Mouse (Mus musculus): ENCODE data around the gene Theg. TPM values are rescaled to one million over a fixed set of nuclear protein-coding genes. Genes with fewer than 3 reads are reported as not detected.

Theg gene
- polyA plus RNA-seq, 1 experiment from 2014 or later: not detected

- Histone ChIP-seq H3K4me3 (replicated peaks) (peak within 1 kb of the TSS; percentile 59), H3K27ac (replicated peaks) (no peak within 1 kb of the TSS), H3K9me3 (replicated peaks) (no peaks in the 10 kb centered on the region), H3K4me2 (replicated peaks) (peak within 1 kb of the TSS; percentile 97), H3K9ac (peak within 1 kb of the TSS; percentile 37; the same call in 1 of the 2 replicates), H3K36me3 (no peaks in the 10 kb centered on the region), H3K4me1 (peaks cover 22% of the 10 kb centered on the region), H3K27me3 (peaks cover 28% of the 10 kb centered on the region)
- peak; percentile 76 for ATAC-seq (ENCODE audit: insufficient number of reproducible peaks, low FRiP score, low TSS enrichment, low read depth)
- under 1% methylated on average over 58 of the region's 60 CpGs for whole genome bisulfite sequencing
These were observed 26.6 kb upstream of the Theg start, which contains the start of gene C2cd4c for GRCm38 (mm10) chr10:79613578-79614304. Gene C2cd4c, minus strand, starts transcription at chr10:79614025.

- ATAC-seq (ENCODE audit: insufficient number of reproducible peaks, low FRiP score, low TSS enrichment, low read depth): no peak
These were observed 25.3 kb upstream of the Theg start for GRCm38 (mm10) chr10:79612192-79613135.

GRCm38 (mm10) chr10:79611296-79611695 is 24.2 kb upstream of the Theg start:
- H3K27ac ChIP-seq (replicated peaks): no peak overlapping the region
- WGBS: 24% methylated on average over 5 of the region's 5 CpGs
- H3K9ac ChIP-seq: no peak overlapping the region
- no peaks in the 10 kb centered on the region for H3K9me3 ChIP-seq (replicated peaks)
- H3K4me3 ChIP-seq (replicated peaks): no peak overlapping the region
- peaks cover 22% of the 10 kb centered on the region for H3K4me1 ChIP-seq
- no peak overlapping the region for H3K4me2 ChIP-seq (replicated peaks)
- no peak for ATAC-seq (ENCODE audit: insufficient number of reproducible peaks, low FRiP score, low TSS enrichment, low read depth)
- H3K27me3 ChIP-seq: peaks cover 28% of the 10 kb centered on the region
- H3K36me3 ChIP-seq: no peaks in the 10 kb centered on the region

More at GRCm38 (mm10) chr10:79612192-79613135, 25.3 kb upstream of the Theg start:
- H3K36me3 ChIP-seq: no peaks in the 10 kb centered on the region
- peaks cover 28% of the 10 kb centered on the region for H3K27me3 ChIP-seq
- H3K9me3 ChIP-seq (replicated peaks): no peaks in the 10 kb centered on the region
- 0 out of 2 replicates have a peak overlapping the region, but pooled peaks have one; percentile 59 for H3K4me3 ChIP-seq (replicated peaks)
- no peak overlapping the region for H3K27ac ChIP-seq (replicated peaks)
- H3K9ac ChIP-seq: no peak overlapping the region
- peak overlapping the region; percentile 27; the same call in 1 of the 2 replicates for H3K4me2 ChIP-seq (replicated peaks)
- 14% methylated on average over 51 of the region's 51 CpGs for WGBS
- H3K4me1 ChIP-seq: peaks cover 22% of the 10 kb centered on the region

DNA sequence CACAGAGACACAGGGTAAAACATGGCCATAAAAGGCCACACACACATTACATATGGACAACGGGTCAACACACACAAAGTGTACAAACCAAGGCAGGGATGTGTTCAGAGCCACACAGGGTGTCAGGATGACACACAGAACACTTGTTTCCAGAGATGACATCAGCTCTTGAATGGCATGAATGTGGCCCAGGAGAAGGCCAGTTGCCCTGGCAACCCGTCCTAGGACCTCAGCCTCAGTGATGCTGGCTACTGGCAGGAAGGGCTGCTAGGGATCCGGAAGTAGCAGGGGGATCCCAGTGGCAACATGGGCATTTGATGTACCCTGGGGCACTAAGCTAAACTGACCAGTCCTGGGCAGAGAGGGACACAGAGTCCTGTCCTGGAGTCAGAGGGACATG is 22.1 kb upstream of the Theg start:
- peaks cover 28% of the 10 kb centered on the region for H3K27me3 ChIP-seq
- 72% methylated on average over 3 of the region's 3 CpGs for WGBS
- no peak for ATAC-seq (ENCODE audit: insufficient number of reproducible peaks, low FRiP score, low TSS enrichment, low read depth)

GRCm38 (mm10) chr10:79607892-79608291 is 20.8 kb upstream of the Theg start:
- Histone ChIP-seq H3K9ac (no peak overlapping the region), H3K36me3 (no peaks in the 10 kb centered on the region), H3K27ac (replicated peaks) (no peak overlapping the region), H3K4me3 (replicated peaks) (no peak overlapping the region), H3K27me3 (peaks cover 17% of the 10 kb centered on the region), H3K4me1 (peaks cover 11% of the 10 kb centered on the region), H3K4me2 (replicated peaks) (no peak overlapping the region), H3K9me3 (replicated peaks) (no peaks in the 10 kb centered on the region)
- 31% methylated on average over 2 of the region's 2 CpGs for WGBS
- ATAC-seq (ENCODE audit: insufficient number of reproducible peaks, low FRiP score, low TSS enrichment, low read depth): peak; percentile 28; the same call in 1 of the 2 replicates

More for the DNA sequence above, 22.1 kb upstream of the Theg start:
- Histone ChIP-seq H3K9ac (no peak overlapping the region), H3K27ac (replicated peaks) (no peak overlapping the region), H3K4me1 (peaks cover 22% of the 10 kb centered on the region), H3K4me2 (replicated peaks) (no peak overlapping the region), H3K36me3 (no peaks in the 10 kb centered on the region), H3K4me3 (replicated peaks) (no peak overlapping the region), H3K9me3 (replicated peaks) (no peaks in the 10 kb centered on the region)

DNA sequence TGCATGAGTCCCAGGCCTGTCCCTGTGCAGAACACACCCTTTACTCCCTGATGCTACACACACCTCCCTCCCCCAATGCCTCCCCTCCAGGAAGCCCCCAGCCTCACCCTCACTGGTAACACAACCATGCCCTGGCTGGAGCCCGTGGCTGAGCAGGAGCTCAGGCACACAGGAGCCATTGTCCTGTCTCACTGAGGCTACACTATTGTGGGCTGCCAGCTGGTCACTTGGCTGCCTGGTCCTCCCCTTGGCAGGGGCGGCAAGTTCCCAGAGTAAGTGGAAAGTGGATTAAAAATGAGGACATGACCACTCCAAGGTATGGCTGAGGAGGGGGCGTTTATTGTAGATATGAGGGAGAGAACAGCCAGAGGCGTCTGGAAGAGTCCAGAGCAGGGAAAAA is 19.4 kb upstream of the Theg start:
- no peak for ATAC-seq (ENCODE audit: insufficient number of reproducible peaks, low FRiP score, low TSS enrichment, low read depth)
- Histone ChIP-seq H3K4me3 (replicated peaks) (no peak overlapping the region), H3K27ac (replicated peaks) (no peak overlapping the region), H3K27me3 (peaks cover 5% of the 10 kb centered on the region; the same call in 1 of the 2 replicates), H3K9ac (no peak overlapping the region), H3K4me1 (no peaks in the 10 kb centered on the region), H3K9me3 (replicated peaks) (no peaks in the 10 kb centered on the region), H3K36me3 (no peaks in the 10 kb centered on the region), H3K4me2 (replicated peaks) (no peak overlapping the region)
- WGBS: 52% methylated on average over 4 of the region's 4 CpGs

GRCm38 (mm10) chr10:79597936-79598230 is 10.8 kb upstream of the Theg start:
- no peaks in the 10 kb centered on the region for H3K36me3 ChIP-seq
- H3K4me1 ChIP-seq: no peaks in the 10 kb centered on the region
- H3K27ac ChIP-seq (replicated peaks): no peak overlapping the region
- no peak overlapping the region for H3K4me3 ChIP-seq (replicated peaks)
- no peak for ATAC-seq (ENCODE audit: insufficient number of reproducible peaks, low FRiP score, low TSS enrichment, low read depth)
- H3K27me3 ChIP-seq: peaks cover 6% of the 10 kb centered on the region; the same call in 1 of the 2 replicates
- H3K4me2 ChIP-seq (replicated peaks): no peak overlapping the region
- no peaks in the 10 kb centered on the region for H3K9me3 ChIP-seq (replicated peaks)
- H3K9ac ChIP-seq: no peak overlapping the region
- WGBS: 52% methylated on average over 4 of the region's 4 CpGs

DNA sequence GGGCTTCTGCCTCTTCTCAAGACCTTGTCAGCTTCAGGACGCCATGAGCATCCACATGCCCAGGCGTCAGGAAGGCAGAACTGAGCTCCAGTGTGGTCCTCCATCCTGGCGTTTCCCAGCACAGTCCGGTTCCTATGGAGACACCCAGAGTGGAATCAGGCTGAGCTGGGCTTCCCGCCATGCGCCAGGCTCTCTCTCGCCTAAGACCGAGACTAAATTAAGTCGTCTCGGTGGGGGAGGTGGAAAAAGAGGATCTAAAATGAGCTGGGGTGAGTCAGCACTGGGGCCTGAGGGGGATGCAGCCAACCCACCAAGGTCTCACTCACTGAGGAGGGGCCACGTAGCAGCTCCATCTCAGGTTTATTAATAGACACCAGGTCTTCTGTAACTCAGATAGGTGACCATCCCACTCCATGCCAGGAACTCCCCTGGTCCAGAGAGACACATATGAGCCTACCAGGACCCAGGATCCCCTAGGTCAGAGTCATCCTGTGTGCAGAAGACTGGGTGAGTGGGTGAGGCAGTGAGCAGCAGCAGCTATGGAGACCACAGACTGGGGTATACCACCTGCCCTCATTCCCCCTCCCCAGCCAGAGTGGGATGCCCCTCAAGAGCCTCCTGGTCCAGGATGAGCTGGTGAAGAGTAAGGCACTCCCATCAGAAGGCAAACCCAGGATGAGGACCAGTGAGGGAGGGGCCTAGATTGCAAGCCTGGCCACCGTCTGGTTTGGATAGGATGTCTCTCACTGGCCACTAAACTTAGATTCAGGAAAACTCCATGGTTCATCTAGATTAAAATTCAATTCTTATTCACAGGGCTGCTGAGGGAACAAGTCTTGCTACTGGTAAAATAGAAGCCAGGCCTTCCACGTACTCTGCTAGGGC is 10.2 kb upstream of the Theg start:
- no peak overlapping the region for H3K27ac ChIP-seq (replicated peaks)
- 20% methylated on average over 13 of the region's 13 CpGs for WGBS
- H3K4me3 ChIP-seq (replicated peaks): no peak overlapping the region
- H3K4me2 ChIP-seq (replicated peaks): no peak overlapping the region
- ATAC-seq (ENCODE audit: insufficient number of reproducible peaks, low FRiP score, low TSS enrichment, low read depth): no peak; the same call in 1 of the 2 replicates
- H3K36me3 ChIP-seq: no peaks in the 10 kb centered on the region
- H3K27me3 ChIP-seq: peaks cover 6% of the 10 kb centered on the region; the same call in 1 of the 2 replicates
- H3K9ac ChIP-seq: no peak overlapping the region
- H3K9me3 ChIP-seq (replicated peaks): no peaks in the 10 kb centered on the region
- no peaks in the 10 kb centered on the region for H3K4me1 ChIP-seq

DNA sequence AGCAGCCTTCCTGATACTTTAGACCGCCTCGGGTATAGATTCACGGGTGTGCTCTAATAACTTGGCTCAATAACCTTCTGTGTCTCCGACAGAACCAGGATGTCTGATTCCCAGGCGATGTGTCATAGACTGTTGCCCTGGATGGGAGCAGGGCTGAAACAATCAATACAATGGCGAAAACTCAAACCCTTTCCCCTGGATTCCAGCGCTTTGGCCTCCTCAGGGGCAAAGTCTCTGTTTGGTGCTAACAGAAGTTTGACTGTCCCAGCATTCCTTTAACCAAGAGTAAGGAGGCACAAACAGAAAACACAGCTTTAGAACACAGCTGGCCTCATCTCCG is 8.4 kb upstream of the Theg start:
- Histone ChIP-seq H3K36me3 (no peaks in the 10 kb centered on the region), H3K27ac (replicated peaks) (no peak overlapping the region), H3K4me2 (replicated peaks) (no peak overlapping the region), H3K4me3 (replicated peaks) (no peak overlapping the region), H3K27me3 (peaks cover 6% of the 10 kb centered on the region; the same call in 1 of the 2 replicates), H3K9ac (no peak overlapping the region), H3K4me1 (no peaks in the 10 kb centered on the region), H3K9me3 (replicated peaks) (no peaks in the 10 kb centered on the region; the same call in 1 of the 2 replicates)
- no peak for ATAC-seq (ENCODE audit: insufficient number of reproducible peaks, low FRiP score, low TSS enrichment, low read depth)
- 54% methylated on average over 8 of the region's 8 CpGs for WGBS

DNA sequence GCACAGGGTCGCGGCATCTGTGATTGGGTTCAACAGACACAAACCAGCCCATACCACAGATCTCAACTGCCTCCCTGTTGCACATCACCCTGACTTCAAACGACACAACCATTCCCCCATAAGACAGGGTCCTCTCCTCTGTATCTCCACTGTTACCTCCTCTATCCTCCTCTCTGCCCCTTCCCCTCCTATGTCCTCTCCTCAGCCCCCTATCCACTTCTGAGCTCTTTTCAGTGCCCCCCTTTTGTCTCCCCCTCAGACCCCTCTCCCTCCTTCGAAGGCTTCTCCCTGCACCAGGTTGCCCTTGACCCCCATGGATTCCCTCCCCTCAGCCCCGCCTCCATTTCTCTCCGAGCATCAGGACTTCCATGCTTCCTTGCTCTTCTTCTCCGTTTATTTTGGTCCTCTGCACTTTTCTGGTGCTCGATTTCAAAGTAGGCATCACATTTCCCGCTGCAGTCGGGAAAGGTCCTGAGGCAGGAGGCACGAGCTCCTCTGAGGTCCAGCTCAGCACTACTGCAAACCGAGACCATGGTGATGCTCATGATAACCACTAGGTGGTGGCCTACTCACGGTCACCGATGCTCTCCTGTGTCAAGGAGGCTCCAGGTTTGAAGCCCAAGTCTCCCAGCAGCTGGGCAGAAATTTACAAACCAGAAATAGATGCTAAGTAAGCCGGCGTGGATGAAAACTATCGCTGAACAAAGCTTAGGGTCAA is 7.9 kb upstream of the Theg start:
- no peak overlapping the region for H3K27ac ChIP-seq (replicated peaks)
- no peaks in the 10 kb centered on the region for H3K36me3 ChIP-seq
- H3K9me3 ChIP-seq (replicated peaks): no peaks in the 10 kb centered on the region; the same call in 1 of the 2 replicates
- no peak for ATAC-seq (ENCODE audit: insufficient number of reproducible peaks, low FRiP score, low TSS enrichment, low read depth)
- H3K4me1 ChIP-seq: no peaks in the 10 kb centered on the region
- no peak overlapping the region for H3K4me3 ChIP-seq (replicated peaks)
- H3K27me3 ChIP-seq: peaks cover 6% of the 10 kb centered on the region; the same call in 1 of the 2 replicates
- no peak overlapping the region for H3K9ac ChIP-seq
- H3K4me2 ChIP-seq (replicated peaks): no peak overlapping the region
- WGBS: 16% methylated on average over 17 of the region's 17 CpGs
